Mouse (Mus musculus): Measurements from ENCODE around the gene Ipcef1. TPM values are rescaled to one million over a fixed set of nuclear protein-coding genes. Genes with fewer than 3 reads are reported as not detected.

Gene Ipcef1
- polyA plus RNA-seq, 1 experiment from 2014 or later, result 0.28 TPM

GRCm38 (mm10) chr10:6878276-6878881 is 173.9 kb downstream of the Ipcef1 start:
- H3K9ac ChIP-seq, result no peak overlapping the region
- no peak for ATAC-seq (ENCODE audit: insufficient number of reproducible peaks, low FRiP score, low TSS enrichment, low read depth)
- H3K36me3 ChIP-seq, result no peaks in the 10 kb centered on the region
- no peaks in the 10 kb centered on the region for H3K27me3 ChIP-seq
- no peak overlapping the region for H3K4me2 ChIP-seq (replicated peaks)
- H3K9me3 ChIP-seq (replicated peaks), result no peaks in the 10 kb centered on the region
- no peak overlapping the region for H3K27ac ChIP-seq (replicated peaks)
- WGBS, result 82% methylated on average over 2 of the region's 2 CpGs
- H3K4me3 ChIP-seq (replicated peaks), result no peak overlapping the region
- H3K4me1 ChIP-seq, result no peaks in the 10 kb centered on the region

- 72% methylated on average over 1 of the region's 1 CpGs for WGBS
- Histone ChIP-seq H3K9ac (no peak overlapping the region), H3K4me3 (replicated peaks) (no peak overlapping the region), H3K4me2 (replicated peaks) (no peak overlapping the region), H3K4me1 (no peaks in the 10 kb centered on the region), H3K36me3 (no peaks in the 10 kb centered on the region), H3K27ac (replicated peaks) (no peak overlapping the region), H3K27me3 (no peaks in the 10 kb centered on the region), H3K9me3 (replicated peaks) (no peaks in the 10 kb centered on the region)
- ATAC-seq (ENCODE audit: insufficient number of reproducible peaks, low FRiP score, low TSS enrichment, low read depth), result no peak
Measured at GRCm38 (mm10) chr10:6873917-6874316, 178.4 kb downstream of the Ipcef1 start.

GRCm38 (mm10) chr10:6871418-6872072 is 180.7 kb downstream of the Ipcef1 start:
- Histone ChIP-seq H3K4me3 (replicated peaks) (no peak overlapping the region), H3K4me2 (replicated peaks) (no peak overlapping the region), H3K9me3 (replicated peaks) (no peaks in the 10 kb centered on the region), H3K4me1 (no peaks in the 10 kb centered on the region), H3K9ac (no peak overlapping the region), H3K27me3 (no peaks in the 10 kb centered on the region), H3K36me3 (no peaks in the 10 kb centered on the region), H3K27ac (replicated peaks) (no peak overlapping the region)
- WGBS, result 71% methylated on average over 7 of the region's 7 CpGs
- no peak for ATAC-seq (ENCODE audit: insufficient number of reproducible peaks, low FRiP score, low TSS enrichment, low read depth)

GRCm38 (mm10) chr10:6855812-6856211 is 196.5 kb downstream of the Ipcef1 start:
- Histone ChIP-seq H3K4me2 (replicated peaks) (no peak overlapping the region), H3K36me3 (no peaks in the 10 kb centered on the region), H3K9me3 (replicated peaks) (no peaks in the 10 kb centered on the region), H3K4me1 (no peaks in the 10 kb centered on the region), H3K4me3 (replicated peaks) (no peak overlapping the region), H3K27me3 (no peaks in the 10 kb centered on the region), H3K9ac (no peak overlapping the region), H3K27ac (replicated peaks) (no peak overlapping the region)
- 62% methylated on average over 3 of the region's 3 CpGs for WGBS
- no peak for ATAC-seq (ENCODE audit: insufficient number of reproducible peaks, low FRiP score, low TSS enrichment, low read depth)

- no peak overlapping the region for H3K9ac ChIP-seq
- no peak overlapping the region for H3K4me3 ChIP-seq (replicated peaks)
- H3K36me3 ChIP-seq, result no peaks in the 10 kb centered on the region
- H3K27me3 ChIP-seq, result no peaks in the 10 kb centered on the region
- 48% methylated on average over 2 of the region's 2 CpGs for WGBS
- no peak; the same call in 1 of the 2 replicates for ATAC-seq (ENCODE audit: insufficient number of reproducible peaks, low FRiP score, low TSS enrichment, low read depth)
- H3K9me3 ChIP-seq (replicated peaks), result no peaks in the 10 kb centered on the region
- no peaks in the 10 kb centered on the region for H3K4me1 ChIP-seq
- no peak overlapping the region for H3K4me2 ChIP-seq (replicated peaks)
- no peak overlapping the region for H3K27ac ChIP-seq (replicated peaks)
Measured at GRCm38 (mm10) chr10:6848834-6849233, 203.4 kb downstream of the Ipcef1 start.

GRCm38 (mm10) chr10:6848162-6848754 is 204.0 kb downstream of the Ipcef1 start:
- H3K4me2 ChIP-seq (replicated peaks), result no peak overlapping the region
- WGBS, result 38% methylated on average over 7 of the region's 7 CpGs
- ATAC-seq (ENCODE audit: insufficient number of reproducible peaks, low FRiP score, low TSS enrichment, low read depth), result no peak

GRCm38 (mm10) chr10:6846283-6846682 is 206.0 kb downstream of the Ipcef1 start:
- Histone ChIP-seq H3K9me3 (replicated peaks) (no peaks in the 10 kb centered on the region), H3K27ac (replicated peaks) (no peak overlapping the region), H3K27me3 (no peaks in the 10 kb centered on the region), H3K4me2 (replicated peaks) (no peak overlapping the region), H3K4me3 (replicated peaks) (no peak overlapping the region), H3K9ac (no peak overlapping the region), H3K36me3 (no peaks in the 10 kb centered on the region), H3K4me1 (no peaks in the 10 kb centered on the region)
- 77% methylated on average over 1 of the region's 1 CpGs for WGBS
- no peak for ATAC-seq (ENCODE audit: insufficient number of reproducible peaks, low FRiP score, low TSS enrichment, low read depth)

More at GRCm38 (mm10) chr10:6848162-6848754, 204.0 kb downstream of the Ipcef1 start:
- no peak overlapping the region for H3K4me3 ChIP-seq (replicated peaks)
- no peaks in the 10 kb centered on the region for H3K4me1 ChIP-seq
- H3K36me3 ChIP-seq, result no peaks in the 10 kb centered on the region
- no peak overlapping the region for H3K9ac ChIP-seq
- no peaks in the 10 kb centered on the region for H3K27me3 ChIP-seq
- H3K27ac ChIP-seq (replicated peaks), result no peak overlapping the region
- no peaks in the 10 kb centered on the region for H3K9me3 ChIP-seq (replicated peaks)

GRCm38 (mm10) chr10:6842225-6842624 is 210.1 kb downstream of the Ipcef1 start:
- no peaks in the 10 kb centered on the region for H3K36me3 ChIP-seq
- no peak overlapping the region for H3K27ac ChIP-seq (replicated peaks)
- no peaks in the 10 kb centered on the region for H3K4me1 ChIP-seq
- no peak overlapping the region for H3K4me3 ChIP-seq (replicated peaks)
- no peak overlapping the region for H3K9ac ChIP-seq
- H3K27me3 ChIP-seq, result no peaks in the 10 kb centered on the region
- no peaks in the 10 kb centered on the region for H3K9me3 ChIP-seq (replicated peaks)
- ATAC-seq (ENCODE audit: insufficient number of reproducible peaks, low FRiP score, low TSS enrichment, low read depth), result no peak
- no peak overlapping the region for H3K4me2 ChIP-seq (replicated peaks)
- WGBS, result 57% methylated on average over 1 of the region's 1 CpGs

Other genes with a start within 250 kb of the Ipcef1 start
- gene Cnksr3, start 159.8 kb upstream of the Ipcef1 start, polyA plus RNA-seq (2015; fragmentation: Nextera tagmentation; extraction: Ambion mirVana), result 11.8 and 11.9 TPM in 2 replicates